Mouse (Mus musculus) urinary bladder, postnatal 14 days (tissue): ENCODE data around the gene Xrcc1.
A peak's percentile ranks its signal among the peaks of the same experiment; 100 is the strongest.

Experiments
- DNase-seq: peaks from one replicate; pipeline ENCODE4 v3.0.0; 2021; ENCODE audit warnings: low spot score

Gene Xrcc1

DNA sequence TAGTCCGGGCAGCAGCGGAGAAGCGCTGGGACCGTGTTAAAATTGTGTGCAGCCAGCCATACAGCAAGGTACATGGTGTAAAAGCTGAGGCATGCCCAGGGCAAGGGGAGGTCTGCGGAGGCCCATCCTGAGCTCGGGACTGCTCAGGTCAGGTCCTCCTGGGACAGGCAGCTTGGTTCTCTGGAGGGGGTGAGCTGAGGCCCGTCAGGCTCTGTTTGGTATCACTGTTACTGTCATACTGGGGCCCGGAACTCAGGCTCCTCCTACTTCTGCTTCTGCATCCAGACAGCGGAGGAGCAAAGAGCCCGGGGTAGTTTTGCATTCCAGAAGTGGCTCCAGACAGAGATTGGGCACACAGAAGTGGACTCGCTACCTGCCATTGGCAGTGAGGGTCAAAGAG lies 19.5 kb downstream of the Xrcc1 start:
- no peak for DNase-seq

DNA sequence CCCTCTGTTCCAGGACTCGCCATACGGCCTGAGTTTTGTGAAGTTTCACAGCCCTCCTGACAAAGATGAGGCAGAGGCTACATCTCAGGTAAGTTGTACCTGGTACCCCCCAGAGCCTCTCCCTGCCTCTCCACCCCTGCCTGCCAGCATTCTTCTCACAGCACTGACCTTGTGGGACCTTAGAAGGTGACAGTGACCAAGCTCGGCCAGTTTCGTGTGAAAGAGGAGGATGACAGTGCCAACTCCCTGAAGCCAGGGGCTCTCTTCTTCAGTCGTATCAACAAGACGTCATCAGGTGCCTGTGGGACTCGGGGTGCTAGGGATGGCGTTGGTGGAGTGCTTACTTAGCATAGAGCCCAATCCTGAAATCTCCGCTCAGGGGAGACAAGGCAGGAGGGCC lies 20.1 kb downstream of the Xrcc1 start:
- DNase-seq: no peak

DNA sequence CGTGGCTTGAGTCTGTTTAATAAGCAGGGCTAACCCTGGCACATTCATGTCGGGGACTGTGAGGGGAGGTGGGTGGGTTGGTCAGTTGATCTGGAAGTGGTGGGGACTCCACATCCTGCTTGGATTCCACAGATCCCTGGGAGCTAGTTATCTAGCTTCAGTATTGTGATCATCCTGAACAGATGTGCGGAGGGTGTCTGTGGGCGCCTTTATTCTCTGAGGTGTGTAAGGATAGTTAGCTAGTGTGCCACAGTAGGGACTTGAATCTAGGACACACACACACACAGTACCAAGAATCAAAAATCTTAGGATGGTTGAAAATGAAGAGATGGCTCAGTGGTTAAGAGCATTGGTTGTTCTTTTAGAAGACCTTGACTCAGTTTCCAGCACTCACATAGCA lies 22.4 kb downstream of the Xrcc1 start:
- DNase-seq: no peak

DNA sequence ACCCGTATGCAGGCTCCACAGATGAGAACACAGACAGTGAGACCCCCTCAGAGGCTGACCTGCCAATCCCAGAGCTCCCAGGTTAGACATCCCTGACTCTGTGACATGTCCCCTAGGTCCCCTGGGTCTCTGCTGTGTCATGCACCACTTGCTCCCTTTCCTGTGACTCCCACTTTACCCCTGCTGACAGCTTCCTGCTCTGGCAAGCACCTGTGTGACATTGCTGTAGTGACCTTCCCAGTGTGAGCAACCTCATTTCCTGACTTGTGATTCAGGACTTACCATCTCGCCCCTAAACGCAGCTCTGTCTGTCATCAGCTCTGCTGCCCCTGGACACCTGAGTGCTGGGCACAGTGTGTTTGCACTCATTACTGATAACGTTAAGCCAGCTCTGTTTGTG lies 25.0 kb downstream of the Xrcc1 start:
- no peak for DNase-seq

DNA sequence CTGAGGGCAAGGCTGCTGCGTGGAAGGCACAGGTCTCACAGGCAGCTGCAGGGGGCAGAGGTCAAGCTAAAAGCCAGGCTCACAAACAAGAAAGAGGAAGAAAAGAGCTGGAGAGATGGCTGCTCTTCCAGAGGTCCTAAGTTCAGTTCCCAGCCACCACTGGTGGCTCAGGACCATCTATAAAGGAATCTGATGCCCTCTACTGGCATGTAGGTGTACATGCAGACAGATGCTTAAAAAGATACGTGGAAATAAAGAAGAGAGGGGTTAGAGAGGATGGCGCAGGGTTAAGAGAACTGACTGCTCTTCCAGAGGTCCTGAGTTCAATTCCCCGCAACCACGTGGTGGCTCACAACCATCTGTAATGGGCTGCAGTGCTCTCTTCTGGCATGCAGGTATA lies 26.4 kb downstream of the Xrcc1 start:
- DNase-seq: no peak

DNA sequence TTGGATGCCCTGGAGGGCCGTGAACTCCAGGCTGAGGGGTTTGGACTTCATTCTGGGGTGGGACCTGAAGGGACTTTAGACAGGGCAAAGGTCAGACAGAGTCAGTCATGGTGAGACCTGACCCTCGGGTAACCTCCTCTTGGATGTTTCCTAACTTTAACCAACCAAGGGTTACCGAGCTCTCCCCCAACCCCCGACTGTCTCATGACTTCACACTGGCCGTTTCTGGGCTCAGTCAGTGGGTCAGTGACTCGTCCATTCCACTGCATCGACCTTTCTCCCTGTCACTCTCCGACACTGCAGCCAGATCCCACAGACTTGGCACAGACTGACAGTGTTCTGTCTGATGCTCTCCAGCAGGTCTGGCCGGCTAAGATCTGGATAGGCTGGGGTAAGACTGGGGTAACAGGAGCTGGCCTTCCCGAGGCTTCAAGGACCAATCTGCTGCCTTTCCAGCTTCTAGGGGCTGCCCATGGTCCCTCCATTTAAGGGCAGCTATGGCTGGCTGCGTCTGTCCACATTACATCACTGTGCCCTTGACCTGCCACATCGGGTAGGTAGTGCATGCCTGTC lies 28.2 kb downstream of the Xrcc1 start:
- no peak for DNase-seq

DNA sequence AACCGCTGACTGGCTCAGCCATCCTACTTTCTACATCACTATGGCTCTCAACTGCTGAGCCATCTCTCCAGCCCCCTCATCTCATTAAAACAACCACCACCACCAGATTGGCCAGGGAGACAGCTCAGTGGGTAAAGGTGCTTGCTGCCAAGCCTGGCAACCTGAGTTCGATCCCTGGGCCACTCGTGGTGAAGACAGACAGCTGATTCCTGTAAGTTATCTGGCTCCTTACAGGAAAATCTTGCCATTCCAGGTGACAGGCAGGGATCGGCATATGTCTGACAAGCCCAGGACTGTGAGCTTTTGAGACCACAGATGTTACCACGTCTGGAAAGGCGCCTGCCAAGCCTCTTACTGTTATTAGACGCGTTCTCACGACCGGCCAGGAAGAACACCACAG lies 31.7 kb downstream of the Xrcc1 start:
- DNase-seq: no peak

DNA sequence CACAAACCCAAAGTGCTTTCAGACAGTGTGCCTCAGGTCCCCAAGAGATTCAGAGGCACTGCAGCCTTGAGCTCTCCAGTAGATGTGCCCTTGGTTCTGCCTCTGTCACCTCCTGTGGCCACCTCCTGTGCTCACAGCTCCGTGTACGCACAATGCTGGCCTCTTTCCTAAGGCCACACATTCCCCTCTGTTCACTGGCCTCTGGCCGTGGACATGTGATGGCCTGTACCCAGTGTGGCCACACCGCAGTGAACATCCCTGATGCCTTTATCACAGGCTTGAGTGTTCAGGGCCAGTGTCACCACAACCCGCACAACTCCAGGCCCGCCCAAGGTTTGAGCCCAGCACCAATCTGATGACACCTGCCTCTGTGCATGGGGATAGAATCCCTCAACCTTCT lies 38.8 kb downstream of the Xrcc1 start:
- no peak for DNase-seq

DNA sequence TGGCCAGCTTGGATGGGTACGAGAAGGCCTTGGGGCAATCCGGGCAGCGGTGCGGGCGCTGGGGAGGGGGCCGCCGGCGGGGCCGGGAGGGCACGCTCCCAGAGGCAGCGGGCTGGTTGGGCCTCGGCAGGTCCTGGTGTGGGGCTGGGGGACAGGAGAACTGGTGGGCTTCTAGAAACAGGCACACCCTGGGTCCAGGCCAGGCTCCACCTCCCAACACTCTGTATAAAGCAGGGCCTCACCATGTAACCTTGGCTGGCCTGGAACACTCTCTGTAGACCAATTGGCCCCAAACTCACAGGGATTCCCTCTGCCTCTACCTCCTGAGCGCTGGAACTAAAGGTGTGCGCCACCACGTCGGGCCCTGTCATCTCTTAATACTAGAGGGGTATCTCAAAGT lies 39.9 kb downstream of the Xrcc1 start:
- no peak for DNase-seq

DNA sequence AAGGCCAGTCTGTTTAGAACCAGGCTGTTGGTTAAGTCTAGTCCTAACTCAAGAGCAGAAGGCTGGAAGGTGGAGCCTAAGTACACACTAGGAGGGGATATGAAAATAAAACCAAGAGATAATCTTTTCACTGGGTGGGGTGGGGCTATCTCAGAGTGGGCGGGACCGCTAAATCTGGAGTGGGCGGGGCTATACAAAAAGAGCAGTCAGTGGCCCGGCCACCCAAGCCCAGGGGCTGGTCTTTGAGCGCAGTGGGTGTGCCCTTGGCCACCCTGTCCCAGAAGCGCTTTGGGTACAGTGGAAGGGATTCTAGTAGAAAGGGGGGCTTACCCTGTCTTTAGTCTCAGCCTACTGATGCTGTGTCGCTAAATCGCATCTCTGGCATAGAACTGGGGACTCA lies 40.7 kb downstream of the Xrcc1 start:
- DNase-seq: no peak

DNA sequence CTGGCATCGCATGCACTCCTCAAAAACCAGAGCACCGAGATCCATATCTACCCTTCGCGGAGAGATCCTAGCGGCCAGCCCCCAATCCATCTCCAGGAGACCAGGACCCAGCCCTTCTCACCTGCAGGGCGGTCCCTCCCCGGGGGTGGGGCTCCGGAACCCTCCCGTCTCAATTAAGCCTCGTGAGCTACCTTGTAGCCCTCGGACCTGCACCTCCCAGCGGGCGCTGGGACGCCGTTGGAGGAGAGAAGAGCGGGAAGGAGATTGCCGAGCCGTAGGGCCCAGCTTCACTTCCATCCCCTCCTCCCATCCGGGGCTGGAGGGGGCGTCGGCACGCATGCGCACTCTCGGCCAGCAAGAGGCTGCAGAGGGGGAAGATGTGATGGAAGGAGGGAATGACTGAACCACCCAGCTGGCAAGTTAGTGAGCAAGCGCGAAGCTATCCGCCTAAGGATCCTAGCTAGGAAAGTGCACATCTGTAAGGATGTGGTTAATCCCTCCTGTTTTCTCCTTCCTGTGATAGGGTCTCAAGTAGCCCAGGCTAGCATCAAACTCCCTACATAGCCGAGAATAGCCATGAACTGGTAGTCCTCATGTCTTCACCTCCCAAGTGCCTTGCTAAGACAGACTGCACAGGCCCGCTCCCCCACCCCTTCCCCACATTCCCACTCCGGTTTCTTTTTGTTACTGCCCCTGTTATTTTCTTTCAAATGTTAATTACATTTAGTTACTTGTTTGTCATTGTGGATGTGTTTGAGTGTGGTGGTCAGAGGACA lies 41.4 kb downstream of the Xrcc1 start, which contains the start of the genes Ethe1 and Zfp575:
Ethe1 (plus strand) TSS at position 214 of the 776 bp plus-strand sequence.
Zfp575 (minus strand) TSS at position 312 of the 776 bp plus-strand sequence.
- peak; percentile 67 for DNase-seq

DNA sequence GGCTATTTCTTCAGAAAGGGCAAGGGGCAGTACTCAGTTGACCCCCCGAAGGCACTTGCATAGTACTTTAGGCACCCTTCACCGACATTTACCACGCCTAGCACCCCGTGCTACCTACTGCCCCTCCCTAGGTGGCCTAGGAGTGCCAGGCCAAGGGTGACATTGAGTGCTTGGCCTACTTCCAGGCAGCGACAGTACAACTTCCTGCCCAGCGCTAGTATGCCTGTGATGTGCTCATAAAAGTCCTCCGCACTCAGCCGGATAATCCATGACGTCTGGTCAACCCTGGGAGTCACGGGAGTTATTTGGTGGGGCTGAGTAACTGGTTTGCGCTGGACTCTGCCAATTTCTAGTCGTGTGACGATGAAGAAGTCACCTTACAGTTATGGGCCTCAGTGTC lies 42.2 kb downstream of the Xrcc1 start:
- peak; percentile 72 for DNase-seq

DNA sequence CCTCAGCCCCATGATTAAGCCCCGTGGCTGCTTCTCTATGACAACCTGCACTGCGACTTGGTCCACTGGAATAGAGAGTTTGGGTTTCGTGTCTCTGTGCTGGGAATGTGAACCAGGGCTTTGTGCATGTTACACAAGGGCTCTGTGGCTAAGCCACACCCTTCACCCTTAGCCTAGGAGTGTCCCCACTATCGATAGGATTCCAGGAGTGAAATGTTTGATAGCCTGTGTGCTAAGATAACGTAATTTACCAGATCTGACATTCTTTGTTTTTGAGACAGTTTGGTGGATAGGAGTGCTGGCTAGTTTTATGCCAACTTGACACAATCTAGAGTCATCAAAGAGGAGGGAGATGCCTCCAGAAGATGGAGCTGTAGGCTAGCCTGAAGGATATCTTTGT lies 45.6 kb downstream of the Xrcc1 start:
- DNase-seq: no peak

DNA sequence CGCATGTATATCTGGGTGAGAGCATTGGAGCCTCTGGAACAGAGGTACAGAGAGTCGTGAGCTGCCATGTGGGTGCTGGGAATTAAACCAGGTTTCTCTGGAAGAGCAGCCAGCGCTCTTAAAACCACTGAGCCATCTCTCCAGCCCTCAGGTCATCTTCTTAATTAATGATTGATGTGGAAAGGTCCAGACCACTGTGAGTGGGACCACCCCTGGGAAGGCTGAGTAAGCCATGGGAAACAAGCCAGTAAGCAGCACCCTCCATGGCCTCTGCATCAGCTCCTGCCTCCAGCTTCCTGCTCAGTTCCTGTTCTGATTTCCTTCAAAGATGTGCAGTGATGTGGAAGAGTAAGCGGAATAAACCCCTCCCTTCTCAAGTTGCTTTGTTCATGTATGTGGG lies 46.1 kb downstream of the Xrcc1 start:
- DNase-seq: no peak

DNA sequence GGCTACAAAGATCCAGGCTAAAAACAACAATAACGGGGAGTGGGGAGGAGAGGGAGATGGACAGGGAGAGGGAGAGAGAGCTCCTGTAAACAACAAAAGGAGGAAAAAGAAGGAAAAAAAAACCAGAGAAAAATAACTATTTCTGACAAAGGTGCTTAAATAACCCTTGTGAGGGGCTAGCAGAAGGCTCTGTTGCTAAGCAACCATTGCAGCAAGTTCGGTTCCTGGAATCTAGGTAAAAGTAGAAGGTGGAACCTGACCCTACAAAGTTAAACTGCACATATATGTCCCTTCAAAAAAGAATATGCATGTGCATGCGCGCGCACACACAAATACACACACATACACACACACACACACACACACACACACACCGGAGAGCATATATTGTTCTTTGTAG lies 46.7 kb downstream of the Xrcc1 start:
- no peak for DNase-seq

DNA sequence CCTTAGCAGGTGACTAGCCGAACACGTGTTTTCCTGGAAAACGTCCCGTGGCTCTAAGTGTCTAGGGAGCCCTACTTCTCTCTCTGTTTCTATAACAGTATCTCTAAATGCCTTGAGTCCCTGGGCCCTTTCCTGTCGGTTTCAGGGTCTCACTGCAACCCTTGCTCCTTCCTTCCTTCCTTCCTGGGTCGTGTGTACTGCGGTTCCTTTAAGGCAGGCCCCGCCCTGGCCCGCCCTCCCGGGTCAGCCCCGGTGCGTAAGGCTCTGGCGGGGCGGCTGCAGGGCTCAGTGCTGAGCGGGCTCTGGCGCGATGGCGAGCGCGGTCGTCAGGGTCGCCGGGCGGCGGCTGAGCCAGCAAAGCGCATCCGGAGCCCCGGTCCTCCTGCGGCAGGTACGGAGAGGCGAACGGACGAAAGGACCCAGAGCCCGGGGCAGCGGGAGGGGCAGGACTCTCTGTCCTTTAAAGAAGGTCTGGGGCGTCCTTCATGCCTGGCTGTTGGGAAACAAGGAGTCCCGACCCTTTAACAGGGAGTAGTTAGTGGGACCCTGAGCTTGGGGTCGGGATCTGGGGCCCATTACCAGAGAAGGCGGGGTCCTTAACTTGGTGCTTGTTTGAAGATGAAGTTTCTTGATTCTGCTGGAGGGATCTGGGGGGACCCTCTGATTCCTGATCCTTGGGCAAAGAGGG lies 47.7 kb downstream of the Xrcc1 start:
- peak; percentile 80 for DNase-seq

DNA sequence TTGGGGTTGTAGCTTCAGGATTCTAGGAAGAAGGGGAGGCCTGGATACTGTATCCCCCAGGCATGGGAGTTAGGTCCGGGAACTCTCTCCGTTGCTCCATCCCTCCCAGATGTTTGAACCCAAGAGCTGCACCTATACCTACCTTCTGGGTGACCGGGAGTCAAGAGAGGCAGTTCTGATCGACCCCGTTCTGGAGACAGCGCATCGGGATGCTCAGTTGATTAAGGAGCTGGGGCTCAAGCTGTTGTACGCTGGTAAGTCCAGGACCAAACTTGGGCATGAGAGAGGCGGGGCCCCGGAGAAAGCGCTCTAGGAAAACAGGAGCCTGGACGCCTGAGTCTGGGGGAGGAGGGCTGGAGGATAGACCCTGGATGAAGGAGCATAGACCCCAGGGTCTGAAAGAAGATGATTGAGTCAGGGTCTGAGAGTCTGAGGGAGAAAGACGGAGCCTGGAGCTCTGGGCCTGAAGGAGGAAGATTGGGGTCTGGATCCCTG lies 48.3 kb downstream of the Xrcc1 start:
- DNase-seq: no peak

DNA sequence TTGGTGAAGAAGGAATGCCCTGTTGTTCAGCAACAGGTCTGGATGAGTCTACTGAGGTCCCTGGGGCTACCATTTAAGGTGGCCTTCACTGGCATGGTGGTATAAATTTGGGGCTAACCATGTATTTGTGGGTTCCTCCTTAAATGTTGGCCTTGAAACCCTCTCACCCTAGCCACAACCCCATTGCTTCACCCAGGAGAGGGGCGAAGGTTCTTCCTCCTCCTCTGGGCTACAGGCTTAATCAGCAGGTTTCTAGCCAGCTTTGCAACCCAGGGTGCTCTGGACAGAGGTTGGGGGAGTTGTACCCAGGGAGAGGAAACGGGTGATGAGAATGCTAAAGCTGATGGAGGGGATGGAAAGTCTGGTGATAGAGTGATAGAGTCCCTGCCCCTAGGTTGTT lies 49.4 kb downstream of the Xrcc1 start:
- no peak for DNase-seq

DNA sequence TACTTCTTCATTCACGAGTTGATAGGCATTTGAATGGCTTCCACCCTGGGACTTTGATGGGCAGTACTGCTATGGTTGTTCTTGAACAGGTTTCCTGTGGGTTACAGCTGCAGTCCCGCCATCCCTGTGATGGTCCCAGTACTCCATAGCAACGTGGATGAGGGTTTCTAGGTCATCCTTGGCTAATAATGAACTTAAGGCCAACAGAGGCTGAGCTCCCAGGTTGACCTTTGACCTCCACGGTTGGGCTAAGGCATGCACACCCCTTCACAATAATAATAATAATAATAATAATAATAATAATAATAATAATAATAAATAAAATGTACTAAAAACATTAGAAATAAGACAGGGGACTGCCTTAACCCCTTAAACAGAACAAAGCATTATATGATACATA lies 52.0 kb downstream of the Xrcc1 start:
- DNase-seq: no peak

DNA sequence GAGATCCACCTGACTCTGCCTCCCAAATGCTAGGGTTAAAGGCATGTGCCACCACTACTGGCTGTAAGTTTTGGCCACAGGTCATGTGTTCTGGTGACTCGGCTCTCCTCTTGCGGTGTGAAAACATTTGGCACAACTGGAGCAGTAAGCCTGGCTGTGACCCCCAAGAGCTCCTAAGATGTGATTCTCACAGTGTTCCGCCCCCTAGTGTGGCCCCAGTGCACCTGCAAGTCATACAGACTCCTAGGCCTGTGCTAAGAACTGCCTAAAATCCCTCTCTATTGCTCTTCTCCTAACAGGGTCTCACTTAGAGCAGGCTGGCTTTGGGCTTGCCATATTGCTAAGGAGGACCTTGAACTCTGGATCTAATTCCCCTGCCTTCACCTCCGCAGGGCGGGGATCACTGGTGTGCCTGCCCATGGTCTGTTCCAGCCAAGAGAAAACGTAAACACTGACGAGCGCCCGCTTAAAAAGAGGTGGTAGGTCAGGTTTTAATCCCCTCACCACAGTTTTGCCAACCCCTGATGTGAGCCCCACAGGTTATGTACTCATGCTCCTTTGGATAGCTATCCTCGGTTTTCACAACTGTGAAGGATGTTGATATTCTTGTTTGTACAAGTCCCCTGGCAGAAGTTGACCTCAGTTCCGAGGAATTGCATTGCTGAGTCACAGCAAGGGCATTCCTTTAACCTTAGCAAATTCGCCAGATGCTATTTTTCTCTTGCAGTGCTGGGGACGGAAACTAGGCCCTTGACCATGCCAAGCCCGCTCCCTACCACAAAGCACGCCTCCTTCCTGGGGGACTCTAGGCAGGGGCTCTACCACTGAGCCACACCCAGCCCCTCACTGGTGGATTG lies 53.4 kb downstream of the Xrcc1 start:
- peak; percentile 46 for DNase-seq

DNA sequence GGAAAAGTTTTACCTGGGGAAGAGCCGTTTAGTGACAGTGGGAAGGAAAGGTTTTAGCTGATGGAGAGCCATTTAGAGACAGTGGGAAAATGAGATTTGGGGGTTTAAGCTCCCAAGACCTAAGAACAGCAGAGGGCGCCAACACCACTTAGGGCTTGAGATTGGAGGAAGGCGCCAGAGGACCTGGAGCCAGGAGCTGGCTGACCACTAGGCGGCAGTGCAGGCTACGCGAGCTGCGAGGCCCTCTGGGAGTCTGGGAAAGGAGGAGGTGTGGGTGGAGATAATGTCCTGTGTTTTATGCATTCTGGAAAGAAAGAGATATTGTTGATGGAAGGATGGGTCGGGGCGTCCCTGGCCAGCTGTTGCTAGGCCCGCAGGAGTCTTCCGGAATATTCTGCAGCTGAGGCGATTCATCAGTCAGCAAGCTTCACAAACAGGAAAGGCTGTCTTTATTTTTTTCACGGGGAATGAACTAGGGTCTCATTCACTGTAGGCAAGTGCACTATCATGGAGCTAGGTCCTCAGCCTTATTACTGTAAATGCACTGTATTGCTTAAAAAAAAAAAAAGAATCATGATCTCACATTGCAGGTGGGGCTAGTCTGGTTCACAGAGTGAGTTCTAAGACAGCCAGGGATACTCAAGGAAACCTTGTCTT lies 55.0 kb downstream of the Xrcc1 start:
- peak; percentile 99 for DNase-seq

DNA sequence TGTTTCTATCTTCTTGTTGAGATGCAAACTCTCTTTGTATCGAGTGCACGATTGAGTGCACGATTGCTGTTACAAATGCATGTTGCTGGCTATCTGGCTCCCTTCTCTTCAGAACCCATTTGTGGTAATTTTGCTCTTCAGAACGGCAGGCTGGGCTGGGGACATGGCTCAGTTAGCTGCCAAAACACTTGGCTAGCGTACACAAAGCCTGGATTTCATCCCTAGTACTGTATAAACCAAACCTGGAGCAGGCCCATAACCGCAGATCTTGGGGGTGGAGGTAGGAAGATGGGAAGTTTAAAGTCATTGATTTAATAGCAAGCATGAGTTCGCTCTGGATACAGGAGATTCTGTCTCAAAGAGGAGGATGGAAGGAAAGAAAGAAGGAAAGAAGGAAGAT lies 59.5 kb downstream of the Xrcc1 start:
- no peak for DNase-seq
